Mouse (Mus musculus): ENCODE results near the gene Gm4737. TPM values are rescaled to one million over a fixed set of nuclear protein-coding genes. Genes with fewer than 3 reads are reported as not detected.
"Not testable (repeated sequence)": the region's sequence is repeated elsewhere in the genome, so short reads cannot be mapped to it uniquely, and the experiment has no call there.

Gene Gm4737
- 10 to 100 TPM; 18.9 to 20.1 TPM for total RNA-seq (2021)
- long read RNA-seq, experiment 1, transcript Gm4737-201 (1 exons, 2,093 nt): major isoform, 10 of 10 reads
- long read RNA-seq, experiment 1, partial matches to known transcripts: 0 of 10 reads
- long read RNA-seq, experiment 1, other reads (novel, unspliced or antisense): 0 of 10 reads
- long read RNA-seq, experiment 2, transcript Gm4737-201 (1 exons, 2,093 nt): major isoform, 11 of 11 reads
- long read RNA-seq, experiment 2, partial matches to known transcripts: 0 of 11 reads
- long read RNA-seq, experiment 2, other reads (novel, unspliced or antisense): 0 of 11 reads

- DNase-seq; intact Hi-C loops (cut with DNase I; ENCODE audit: low total_unique reads): not testable (repeated sequence)
Observed at GRCm38 (mm10) chr16:46154832-46155231, at the start of gene Gm4737. Gene Gm4737, minus strand, starts transcription at chr16:46155077.

- intact Hi-C loops (cut with DNase I; ENCODE audit: low total_unique reads): no loop called here
- no peak for DNase-seq
Observed at GRCm38 (mm10) chr16:46195792-46196191, 40.9 kb upstream of the Gm4737 start.

GRCm38 (mm10) chr16:46183096-46183495 lies 28.2 kb upstream of the Gm4737 start:
- DNase-seq: no peak
- intact Hi-C loops (cut with DNase I; ENCODE audit: low total_unique reads): no loop called here

GRCm38 (mm10) chr16:46178121-46178801 lies 23.4 kb upstream of the Gm4737 start:
- intact Hi-C loops (cut with DNase I; ENCODE audit: low total_unique reads): no loop called here
- no peak for DNase-seq

GRCm38 (mm10) chr16:46173039-46173438 lies 18.2 kb upstream of the Gm4737 start:
- DNase-seq: no peak
- intact Hi-C loops (cut with DNase I; ENCODE audit: low total_unique reads): no loop called here

GRCm38 (mm10) chr16:46166971-46167370 lies 12.1 kb upstream of the Gm4737 start:
- intact Hi-C loops (cut with DNase I; ENCODE audit: low total_unique reads): no loop called here
- peak; percentile 25 for DNase-seq

- intact Hi-C loops (cut with DNase I; ENCODE audit: low total_unique reads): no loop called here
- no peak for DNase-seq
Observed at GRCm38 (mm10) chr16:46165305-46165704, 10.4 kb upstream of the Gm4737 start.

GRCm38 (mm10) chr16:46151141-46151540 lies 3.7 kb downstream of the Gm4737 start:
- intact Hi-C loops (cut with DNase I; ENCODE audit: low total_unique reads): no loop called here
- DNase-seq: no peak

- intact Hi-C loops (cut with DNase I; ENCODE audit: low total_unique reads): no loop called here
- DNase-seq: no peak
Observed at GRCm38 (mm10) chr16:46148661-46149341, 6.1 kb downstream of the Gm4737 start.

GRCm38 (mm10) chr16:46146962-46147361 lies 7.9 kb downstream of the Gm4737 start:
- intact Hi-C loops (cut with DNase I; ENCODE audit: low total_unique reads): no loop called here
- DNase-seq: no peak

- intact Hi-C loops (cut with DNase I; ENCODE audit: low total_unique reads): no loop called here
- DNase-seq: no peak
Observed at GRCm38 (mm10) chr16:46122238-46122637, 32.6 kb downstream of the Gm4737 start.

- intact Hi-C loops (cut with DNase I; ENCODE audit: low total_unique reads): no loop called here
- peak; percentile 27 for DNase-seq
Observed at GRCm38 (mm10) chr16:46121420-46121819, 33.5 kb downstream of the Gm4737 start.

- DNase-seq: no peak
- intact Hi-C loops (cut with DNase I; ENCODE audit: low total_unique reads): no loop called here
Observed at GRCm38 (mm10) chr16:46120607-46121006, 34.3 kb downstream of the Gm4737 start.

GRCm38 (mm10) chr16:46120020-46120419 lies 34.9 kb downstream of the Gm4737 start, which contains the start of gene Cd96:
Gene Cd96, minus strand, starts transcription at chr16:46120251.
- DNase-seq: no peak
- intact Hi-C loops (cut with DNase I; ENCODE audit: low total_unique reads): no loop called here

GRCm38 (mm10) chr16:46117645-46118044 lies 37.2 kb downstream of the Gm4737 start:
- DNase-seq: no peak
- intact Hi-C loops (cut with DNase I; ENCODE audit: low total_unique reads): no loop called here

GRCm38 (mm10) chr16:46114727-46115126 lies 40.1 kb downstream of the Gm4737 start:
- intact Hi-C loops (cut with DNase I; ENCODE audit: low total_unique reads): no loop called here
- DNase-seq: no peak

GRCm38 (mm10) chr16:46109536-46109935 lies 45.3 kb downstream of the Gm4737 start:
- no peak for DNase-seq
- intact Hi-C loops (cut with DNase I; ENCODE audit: low total_unique reads): no loop called here

GRCm38 (mm10) chr16:46107431-46107830 lies 47.4 kb downstream of the Gm4737 start:
- DNase-seq: no peak
- intact Hi-C loops (cut with DNase I; ENCODE audit: low total_unique reads): no loop called here

- DNase-seq: no peak
- intact Hi-C loops (cut with DNase I; ENCODE audit: low total_unique reads): no loop called here
Observed at GRCm38 (mm10) chr16:46104491-46104890, 50.4 kb downstream of the Gm4737 start.

Data from gastrocnemius, postnatal 14 days (tissue).